Mouse (Mus musculus) cerebellum, adult 2 months (tissue): Measurements from ENCODE around the gene Txnrd2.

Source experiments
- CTCF ChIP-seq: fragments of 200-500 bp; IDR thresholded peaks from 2 replicates; pipeline ENCODE4 v1.5.1; 2011; ENCODE audit warnings: low read depth, mild to moderate bottlenecking, control low read depth, low read length, moderate library complexity, borderline replicate concordance; ENCODE audit not compliant: insufficient read depth
- POLR2A ChIP-seq: fragments of 200-500 bp; IDR thresholded peaks from 2 replicates; pipeline ENCODE4 v1.6.1; 2011; ENCODE audit warnings: low read length, control low read depth, borderline replicate concordance; ENCODE audit not compliant: insufficient read depth

DNA sequence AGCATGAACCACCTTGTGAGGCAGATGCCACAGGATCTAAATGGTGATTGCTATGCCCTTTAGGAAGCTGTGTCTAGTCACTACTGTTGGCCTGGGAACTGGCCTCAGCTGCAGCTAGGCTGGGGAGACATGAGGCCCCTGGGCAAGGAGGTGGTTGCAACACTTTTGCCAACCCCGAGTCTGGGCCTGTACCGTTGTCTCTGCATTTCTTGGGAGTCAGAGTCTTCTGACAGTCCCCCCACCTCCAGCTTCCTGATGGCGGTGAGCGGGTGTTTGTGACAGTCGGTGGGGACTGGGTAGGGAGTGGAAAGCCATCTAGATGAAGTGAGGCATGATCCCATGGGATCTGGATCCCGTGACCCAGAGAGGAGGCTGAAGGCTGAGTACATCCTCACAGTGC is 29.2 kb downstream of the Txnrd2 start:
- no peak for TF ChIP-seq POLR2A
- no peak for TF ChIP-seq CTCF
